Mouse (Mus musculus) hematopoietic stem cell, adult 5-6 weeks (primary cell): ENCODE data around the gene Fosl1. TPM values are rescaled to one million over a fixed set of nuclear protein-coding genes. Genes with fewer than 3 reads are reported as not detected.
"Not testable (repeated sequence)": the region's sequence is repeated elsewhere in the genome, so short reads cannot be mapped to it uniquely, and the experiment has no call there.

Experiments used
- ATAC-seq, 2 experiments: fragments of 125-278 bp in 1 of 2; replicated peaks in 1 of 2; 2 replicates each; pipeline ENCODE4 v1.8.0; 2016 to 2017; ENCODE audit warnings: inconsistent platforms in 2 of 2, mild to moderate bottlenecking in 2 of 2, moderate number of reproducible peaks in 2 of 2, low read depth in 1 of 2, moderate TSS enrichment in 1 of 2; ENCODE audit not compliant: low FRiP score in 2 of 2, poor library complexity in 2 of 2, severe bottlenecking in 2 of 2, insufficient read depth in 1 of 2, low TSS enrichment in 1 of 2
- total RNA-seq: library from RNA; stranded (forward); fragments of 172-1452, 232-1000 nt; gene quantifications from 2 replicates; pipeline ENCODE4 v1.2.3, GENCODE M21; 2017

The Fosl1 gene
- total RNA-seq, 1 experiment from 2014 or later = 4.2 TPM

DNA sequence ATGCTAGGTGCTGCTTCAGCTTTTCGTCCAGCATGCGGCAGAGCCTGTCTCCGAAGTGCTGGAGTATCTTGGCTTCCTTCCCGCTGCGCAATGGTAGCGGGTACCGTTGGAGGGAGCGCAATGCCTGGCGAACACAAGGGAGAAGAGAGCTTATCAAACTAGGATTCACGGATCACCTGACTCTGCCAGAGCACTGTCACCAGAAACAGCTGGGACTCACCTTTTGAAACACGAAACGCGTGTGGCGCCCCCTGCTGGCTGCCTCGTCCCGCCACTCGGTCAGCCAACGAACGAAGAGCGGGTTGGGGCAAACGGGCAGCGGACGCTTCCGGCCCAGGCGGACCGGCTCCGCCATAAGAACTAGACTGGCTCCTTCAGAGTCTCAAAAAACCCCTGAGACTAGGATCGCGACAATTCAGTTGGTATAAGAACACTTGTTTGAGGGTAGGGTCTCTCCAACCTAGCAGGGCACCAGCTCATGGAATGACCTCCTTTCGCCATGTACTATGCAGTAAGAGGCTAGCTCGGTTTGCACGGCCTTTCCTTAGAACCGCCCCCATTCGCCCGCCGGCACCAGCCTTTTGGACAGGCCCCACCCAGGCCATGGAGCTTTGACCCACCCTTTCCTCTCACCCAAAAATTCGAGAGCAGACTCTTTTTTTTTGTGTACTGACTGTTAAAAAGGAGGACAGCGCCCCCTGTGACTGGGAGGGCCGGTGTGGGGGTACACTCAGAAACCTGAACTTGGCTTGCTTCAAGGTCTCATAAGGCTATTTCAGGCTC lies 40.6 kb downstream of the Fosl1 start, which contains the start of gene Mus81:
Gene Mus81 (minus strand): TSS at position 635 of the 783 bp plus-strand sequence.
- ATAC-seq = peak; percentile 37 to 54

DNA sequence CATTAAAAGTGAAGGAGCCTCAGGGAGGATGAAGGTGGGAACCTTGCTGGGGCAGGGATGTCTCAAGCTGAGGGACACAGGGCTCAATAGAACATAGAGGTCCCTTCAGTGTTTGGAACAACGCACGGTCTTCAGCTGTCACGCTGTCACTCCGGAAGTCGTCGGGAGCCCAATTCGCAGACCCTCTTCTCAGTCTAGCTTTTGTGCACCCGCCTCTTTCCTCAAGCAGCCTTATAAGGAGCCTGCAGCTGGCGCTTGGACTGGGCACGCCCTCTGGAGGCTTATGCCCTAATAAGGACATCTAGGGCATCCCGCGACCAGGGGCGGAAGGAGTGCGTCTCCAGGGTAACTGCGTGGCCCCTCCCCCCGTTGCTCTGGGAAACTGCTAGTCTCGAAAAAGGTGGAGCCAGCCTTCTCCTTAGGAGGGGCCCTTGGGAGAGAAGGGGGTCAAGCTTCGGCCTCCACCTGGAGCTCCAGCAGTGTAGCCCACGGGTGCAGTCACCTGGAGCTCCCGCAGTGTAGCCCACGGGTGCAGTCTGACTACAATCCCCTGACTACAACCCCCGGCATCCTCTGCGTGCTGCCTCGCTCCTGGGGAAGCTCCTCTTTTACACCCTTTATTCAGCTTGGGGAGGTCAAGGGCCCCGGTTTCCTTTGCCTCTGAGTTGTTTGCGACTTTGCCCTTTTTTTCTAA lies 41.7 kb downstream of the Fosl1 start:
- peak; percentile 61 to 70 for ATAC-seq

DNA sequence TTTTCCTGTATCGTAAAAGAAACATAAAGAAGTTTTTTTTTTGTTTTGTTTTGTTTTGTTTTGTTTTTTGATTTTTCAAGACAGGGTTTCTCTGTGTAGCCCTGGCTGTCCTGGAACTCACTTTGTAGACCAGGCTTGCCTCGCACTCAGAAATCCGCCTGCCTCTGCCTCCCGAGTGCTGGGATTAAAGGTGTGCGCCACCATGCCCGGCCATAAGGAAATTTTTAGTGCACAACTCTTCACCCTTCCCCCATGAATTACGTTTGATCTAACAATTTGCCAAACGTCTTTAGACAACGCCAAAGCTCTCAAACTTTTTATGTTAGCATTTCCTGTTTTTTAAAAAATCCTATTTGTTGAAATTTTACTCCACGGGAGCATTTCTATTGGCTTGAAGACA lies 42.4 kb downstream of the Fosl1 start:
- ATAC-seq = not testable (repeated sequence)

GRCm38 (mm10) chr19:5490313-5490897 lies 43.1 kb downstream of the Fosl1 start, which contains the start of gene Cfl1:
TSS of gene Cfl1 (plus strand) at chr19:5490455.
- ATAC-seq = peak; percentile 40 to 44

DNA sequence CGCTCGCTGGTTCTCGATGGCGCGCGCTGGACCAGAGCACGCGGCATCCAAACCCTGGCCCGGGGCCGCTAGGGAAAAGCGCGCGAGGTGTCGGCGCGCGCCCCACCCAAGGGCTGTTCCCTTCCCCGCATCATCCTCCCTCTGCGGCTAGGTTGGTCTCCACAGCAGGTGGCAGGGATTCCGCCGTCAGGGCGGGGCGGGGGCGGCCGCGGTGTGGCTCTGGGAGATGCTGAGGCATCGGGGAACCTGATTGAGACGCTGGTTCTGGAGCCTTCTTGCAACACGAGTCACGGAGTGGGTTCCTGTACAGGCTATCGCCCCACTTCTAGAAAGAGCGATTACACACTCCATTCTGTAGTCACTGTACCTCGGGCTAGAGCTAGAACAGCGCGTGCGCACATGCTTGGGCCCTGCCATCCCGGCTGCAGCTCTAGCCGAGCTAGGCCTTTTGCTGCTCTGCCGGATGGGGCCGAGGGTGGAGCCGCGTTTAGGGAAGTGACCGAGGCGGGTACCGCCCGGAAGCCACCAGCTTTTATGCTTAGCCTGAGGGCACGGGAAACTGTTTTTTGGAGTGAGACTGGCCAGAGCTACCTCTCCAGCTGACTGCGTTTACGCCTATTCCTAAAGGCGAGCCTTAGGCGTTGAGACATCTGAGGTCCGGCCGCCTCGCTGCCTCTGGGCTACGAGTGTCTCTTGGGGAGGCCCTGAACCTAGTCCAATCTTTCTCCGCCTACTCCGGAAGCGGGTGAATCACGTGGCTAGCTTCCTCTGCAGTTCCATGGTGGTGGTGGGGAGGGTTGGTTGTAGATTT lies 43.8 kb downstream of the Fosl1 start:
- ATAC-seq = peak; percentile 35 to 43

- no peak for ATAC-seq
These were observed 45.3 kb downstream of the Fosl1 start for GRCm38 (mm10) chr19:5492641-5493040.

DNA sequence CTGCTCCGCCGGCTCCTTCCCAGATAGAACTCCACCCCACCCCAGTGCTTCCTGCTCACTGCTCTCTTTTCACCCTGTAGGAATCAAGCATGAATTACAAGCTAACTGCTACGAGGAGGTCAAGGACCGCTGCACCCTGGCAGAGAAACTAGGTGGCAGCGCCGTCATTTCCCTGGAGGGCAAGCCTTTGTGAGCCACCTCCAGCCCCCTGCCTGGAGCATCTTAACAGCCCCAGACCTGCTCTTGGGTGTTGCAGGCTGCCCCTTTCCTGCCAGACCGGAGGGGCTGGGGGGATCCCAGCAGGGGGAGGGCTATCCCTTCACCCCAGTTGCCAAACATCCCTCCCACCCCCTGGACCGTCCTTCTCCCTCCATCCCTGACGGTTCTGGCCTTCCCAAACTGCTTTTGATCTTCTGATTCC lies 46.0 kb downstream of the Fosl1 start:
- not testable (repeated sequence) for ATAC-seq

DNA sequence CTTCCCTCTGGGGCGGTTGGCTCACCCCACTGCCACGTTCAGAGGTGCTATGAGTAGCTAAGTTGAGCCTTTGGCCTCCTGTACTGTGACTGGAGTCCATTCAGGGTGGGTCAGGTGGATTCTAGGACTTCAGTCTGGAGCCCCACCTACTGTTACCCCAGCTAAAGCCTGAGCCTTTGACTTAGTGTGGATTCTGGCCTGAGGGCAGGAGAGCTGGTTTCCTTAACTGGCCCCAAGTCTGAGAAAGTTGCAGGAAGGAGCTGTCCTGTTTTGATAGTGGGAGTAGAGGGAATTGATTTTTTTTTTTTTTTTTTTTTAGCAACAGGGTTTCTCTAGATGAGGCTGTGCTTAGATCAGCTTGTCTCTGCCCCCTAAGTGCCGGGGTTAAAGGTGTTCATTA lies 47.0 kb downstream of the Fosl1 start:
- no peak for ATAC-seq

GRCm38 (mm10) chr19:5495353-5496051 lies 48.2 kb downstream of the Fosl1 start:
- ATAC-seq = no peak

DNA sequence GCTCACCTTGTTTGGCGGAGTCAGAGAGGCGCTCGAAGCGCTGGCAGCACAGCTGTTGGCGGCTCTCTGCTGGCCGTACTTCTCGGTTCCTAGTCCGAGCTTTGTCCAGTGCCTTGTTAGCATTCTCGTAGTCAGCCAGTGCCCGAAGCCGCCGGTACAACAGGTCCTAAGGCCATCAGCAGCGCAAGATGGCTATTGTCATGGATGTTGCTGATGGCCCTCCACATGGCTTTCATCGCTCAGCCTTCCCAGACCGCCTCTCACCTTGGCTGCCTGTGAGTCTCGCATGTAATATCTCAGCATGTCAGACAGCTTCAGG lies 48.7 kb downstream of the Fosl1 start:
- no peak for ATAC-seq

DNA sequence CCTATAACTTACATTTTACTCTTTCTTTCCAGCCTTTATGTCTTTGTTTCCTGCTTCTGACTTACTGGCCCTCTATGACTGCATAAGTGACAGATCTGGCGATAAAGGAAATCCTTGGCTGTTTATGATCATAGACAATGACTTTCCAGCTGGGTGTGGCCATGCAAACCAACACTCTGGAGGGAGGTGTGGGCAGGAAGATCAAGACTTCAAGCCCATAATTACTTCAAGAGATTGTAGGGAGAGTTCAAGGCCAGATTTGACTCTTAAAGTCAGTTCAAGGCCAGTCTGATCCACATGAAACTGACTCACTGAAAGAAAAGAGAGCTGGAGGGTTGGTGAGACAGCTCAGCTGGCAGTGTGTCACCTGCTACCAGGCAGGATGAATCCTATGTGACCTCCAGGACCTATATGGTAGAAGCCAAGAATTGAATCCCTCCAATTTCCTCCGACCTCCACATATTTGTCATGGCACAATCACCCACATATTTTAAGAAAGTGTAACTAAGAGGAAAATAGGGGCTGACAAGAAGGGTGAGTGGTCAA lies 53.1 kb downstream of the Fosl1 start:
- ATAC-seq = no peak

DNA sequence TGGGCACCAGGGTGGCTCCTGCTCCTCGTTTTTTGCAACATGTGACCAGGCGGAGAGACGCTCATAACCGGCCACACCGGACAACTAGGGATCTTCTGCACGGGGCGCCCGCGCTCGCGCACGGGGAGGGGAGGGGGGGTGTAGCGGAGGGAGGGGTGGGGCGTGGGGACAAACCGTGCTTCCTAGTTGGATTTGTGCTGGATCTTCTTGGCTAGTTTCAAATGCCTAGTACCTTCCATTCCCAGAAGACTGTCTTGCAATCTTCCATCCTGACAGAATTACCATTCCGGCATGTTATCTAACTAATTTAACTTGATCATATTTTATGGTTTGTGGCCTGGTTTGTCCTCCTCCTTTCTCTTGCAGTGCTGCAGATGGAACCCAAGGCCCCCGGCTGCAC lies 56.3 kb downstream of the Fosl1 start, which contains the start of gene 1700020D05Rik:
Gene 1700020D05Rik (minus strand): TSS at position 101 of the 400 bp plus-strand sequence.
- ATAC-seq = no peak

Other genes with a start within 250 kb of the Fosl1 start
- gene Pacs1, start 174.4 kb upstream of the Fosl1 start, total RNA-seq = 17.3 and 23.4 TPM in 2 replicates
- gene Sf3b2, start 152.1 kb upstream of the Fosl1 start, total RNA-seq = 262 and 325 TPM in 2 replicates
- not detected in 2 replicates for gene Gal3st3, start 149.2 kb upstream of the Fosl1 start, total RNA-seq
- not detected in 2 replicates for gene Catsper1, start 111.8 kb upstream of the Fosl1 start, total RNA-seq
- 0.45 TPM in 1 of 2 replicates, not detected in the other for gene Cst6, start 98.0 kb upstream of the Fosl1 start, total RNA-seq
- gene Eif1ad, start 80.8 kb upstream of the Fosl1 start, total RNA-seq = 38.1 and 49.7 TPM in 2 replicates
- 43.0 and 51.5 TPM in 2 replicates for gene Banf1, start 80.4 kb upstream of the Fosl1 start, total RNA-seq
- 75.2 and 88.4 TPM in 2 replicates for gene Sart1, start 58.8 kb upstream of the Fosl1 start, total RNA-seq
- 0.30 TPM in 1 of 2 replicates, not detected in the other for gene Tsga10ip, start 45.0 kb upstream of the Fosl1 start, total RNA-seq
- gene Drap1, start 22.6 kb upstream of the Fosl1 start, total RNA-seq = 107 and 122 TPM in 2 replicates
- gene AI837181, start 22.4 kb upstream of the Fosl1 start, total RNA-seq = 14.3 and 15.6 TPM in 2 replicates
- gene Ccdc85b, start 10.3 kb downstream of the Fosl1 start, total RNA-seq = 2.3 and 4.1 TPM in 2 replicates
- gene Fibp, start 13.1 kb downstream of the Fosl1 start, total RNA-seq = 128 and 159 TPM in 2 replicates
- 8.1 and 20.7 TPM in 2 replicates for gene Ctsw, start 21.0 kb downstream of the Fosl1 start, total RNA-seq
- gene Efemp2, start 26.4 kb downstream of the Fosl1 start, total RNA-seq = 1.2 TPM in 1 of 2 replicates, not detected in the other
- 7.9 and 12.0 TPM in 2 replicates for gene Mus81, start 40.9 kb downstream of the Fosl1 start, total RNA-seq
- 878 and 953 TPM in 2 replicates for gene Cfl1, start 42.9 kb downstream of the Fosl1 start, total RNA-seq
- 0.69 and 2.8 TPM in 2 replicates for gene 1700020D05Rik, start 56.2 kb downstream of the Fosl1 start, total RNA-seq
- 3.2 and 4.4 TPM in 2 replicates for gene Snx32, start 63.0 kb downstream of the Fosl1 start, total RNA-seq
- gene Ovol1, start 113.1 kb downstream of the Fosl1 start, total RNA-seq = not detected in 2 replicates
- gene Ap5b1, start 120.5 kb downstream of the Fosl1 start, total RNA-seq = 6.5 and 6.8 TPM in 2 replicates
- gene Rnaseh2c, start 154.3 kb downstream of the Fosl1 start, total RNA-seq = 47.9 and 73.0 TPM in 2 replicates
- 67.9 and 88.5 TPM in 2 replicates for gene Kat5, start 162.7 kb downstream of the Fosl1 start, total RNA-seq
- gene Rela, start 189.9 kb downstream of the Fosl1 start, total RNA-seq = 44.7 and 74.6 TPM in 2 replicates
- 33.0 and 33.8 TPM in 2 replicates for gene Sipa1, start 216.2 kb downstream of the Fosl1 start, total RNA-seq
- 23.9 and 34.3 TPM in 2 replicates for gene Map3k11, start 241.2 kb downstream of the Fosl1 start, total RNA-seq
- gene Pcnx3, start 241.4 kb downstream of the Fosl1 start, total RNA-seq = 21.0 and 21.2 TPM in 2 replicates